Mouse (Mus musculus) small intestine, adult 2 months (tissue): ENCODE results near the gene Cabp4. TPM values are rescaled to one million over a fixed set of nuclear protein-coding genes. Genes with fewer than 3 reads are reported as not detected.

Source experiments
- H3K27ac ChIP-seq: fragments of 200-500 bp; 2 replicates; pipeline ENCODE4 v1.5.1; 2012; ENCODE audit warnings: low read depth, low read length, control low read depth, inconsistent platforms; ENCODE audit not compliant: insufficient read depth
- H3K27me3 ChIP-seq: fragments of 200-500 bp; 2 replicates; pipeline ENCODE4 v1.6.1; 2012; ENCODE audit warnings: mild to moderate bottlenecking, moderate library complexity, low read length, inconsistent platforms; ENCODE audit not compliant: control insufficient read depth, insufficient read depth
- H3K36me3 ChIP-seq: fragments of 200-500 bp; 2 replicates; pipeline ENCODE4 v1.6.1; 2012; ENCODE audit warnings: mild to moderate bottlenecking, low read length, control low read depth, inconsistent platforms; ENCODE audit not compliant: control insufficient read depth, insufficient read depth
- H3K4me1 ChIP-seq: fragments of 200-500 bp; 2 replicates; pipeline ENCODE4 v1.6.1; 2012; ENCODE audit warnings: low read length, inconsistent platforms, mixed read lengths; ENCODE audit not compliant: control insufficient read depth, insufficient read depth, insufficient read length
- H3K4me3 ChIP-seq: fragments of 200-500 bp; 2 replicates; pipeline ENCODE4 v1.5.1; 2012; ENCODE audit warnings: low read depth, mild to moderate bottlenecking, control low read depth, inconsistent platforms, low read length, moderate library complexity
- CTCF ChIP-seq: fragments of 200-500 bp; IDR thresholded peaks from 2 replicates; pipeline ENCODE4 v1.5.1; 2012; ENCODE audit warnings: low read depth, mild to moderate bottlenecking, control low read depth, inconsistent platforms, low read length, moderate library complexity, mixed read lengths; ENCODE audit not compliant: insufficient replicate concordance, insufficient read length; ENCODE audit errors: extremely low read depth
- POLR2A ChIP-seq: fragments of 200-500 bp; IDR thresholded peaks from 2 replicates; pipeline ENCODE4 v1.6.1; 2012; ENCODE audit warnings: low read depth, mild to moderate bottlenecking, control low read depth, inconsistent platforms, low read length, moderate library complexity
- WGBS: fragments of 180-500 bp; shearing (Covaris S2); methylation state at CpG from one replicate; pipeline ENCODE4 v1.1.7; 2018; 5-methylcytosine and 5-hydroxymethylcytosine counted together
- polyA plus RNA-seq: library from polyadenylated mRNA; depleted of rRNA; stranded (reverse); fragments of >200 nt; gene quantifications from 2 replicates; pipeline ENCODE4 v1.2.3, GENCODE M21; 2012

Gene Cabp4
- polyA plus RNA-seq, 1 experiment = 0.42 TPM

GRCm38 (mm10) chr19:4145936-4146335 is 2.1 kb upstream of the Cabp4 start:
- Histone ChIP-seq H3K4me3 (no peak overlapping the region), H3K4me1 (peaks cover 12% of the 10 kb centered on the region), H3K27me3 (no peaks in the 10 kb centered on the region), H3K27ac (no peak overlapping the region), H3K36me3 (peaks cover 12% of the 10 kb centered on the region)
- no peak for TF ChIP-seq CTCF
- no peak for TF ChIP-seq POLR2A
- WGBS = 94% methylated on average over 5 of the region's 5 CpGs

- peak overlapping the region; percentile 1; the same call in 1 of the 2 replicates for H3K27ac ChIP-seq
- WGBS = 73% methylated on average over 16 of the region's 16 CpGs
- H3K4me1 ChIP-seq = peaks cover 5% of the 10 kb centered on the region
- H3K4me3 ChIP-seq = no peak overlapping the region
- no peaks in the 10 kb centered on the region for H3K27me3 ChIP-seq
- H3K36me3 ChIP-seq = peaks cover under 1% of the 10 kb centered on the region
- no peak for TF ChIP-seq CTCF
- no peak for TF ChIP-seq POLR2A
These were observed 991 bp upstream of the Cabp4 start for GRCm38 (mm10) chr19:4144550-4145498.

GRCm38 (mm10) chr19:4142416-4143173 is 1.2 kb downstream of the Cabp4 start:
- TF ChIP-seq CTCF = no peak
- no peak for TF ChIP-seq POLR2A
- no peaks in the 10 kb centered on the region for H3K36me3 ChIP-seq
- no peak overlapping the region for H3K27ac ChIP-seq
- H3K27me3 ChIP-seq = no peaks in the 10 kb centered on the region
- WGBS = 85% methylated on average over 18 of the region's 18 CpGs
- H3K4me1 ChIP-seq = no peaks in the 10 kb centered on the region; the same call in 1 of the 2 replicates
- H3K4me3 ChIP-seq = no peak overlapping the region

- Histone ChIP-seq H3K4me3 (no peak overlapping the region), H3K4me1 (no peaks in the 10 kb centered on the region; the same call in 1 of the 2 replicates), H3K27me3 (no peaks in the 10 kb centered on the region), H3K27ac (no peak overlapping the region), H3K36me3 (no peaks in the 10 kb centered on the region)
- TF ChIP-seq POLR2A = no peak
- WGBS = 80% methylated on average over 6 of the region's 6 CpGs
These were observed 3.7 kb downstream of the Cabp4 start for GRCm38 (mm10) chr19:4140147-4140546.

GRCm38 (mm10) chr19:4139446-4139845 is 4.4 kb downstream of the Cabp4 start, which contains the start of gene Gpr152:
Gene Gpr152, plus strand, starts transcription at chr19:4139787.
- Histone ChIP-seq H3K27ac (no peak within 1 kb of the TSS), H3K4me1 (no peaks in the 10 kb centered on the region; the same call in 1 of the 2 replicates)

GRCm38 (mm10) chr19:4137913-4138312 is 5.9 kb downstream of the Cabp4 start:
- TF ChIP-seq POLR2A (no peak), CTCF (no peak)
- 63% methylated on average over 5 of the region's 5 CpGs for WGBS
- H3K4me3 ChIP-seq = no peak overlapping the region

More at GRCm38 (mm10) chr19:4139446-4139845, 4.4 kb downstream of the Cabp4 start, which contains the start of gene Gpr152:
- WGBS = 89% methylated on average over 2 of the region's 2 CpGs
- Histone ChIP-seq H3K27me3 (no peaks in the 10 kb centered on the region), H3K4me3 (no peak within 1 kb of the TSS), H3K36me3 (no peaks in the 10 kb centered on the region)
- TF ChIP-seq POLR2A = no peak
- no peak for TF ChIP-seq CTCF

More at GRCm38 (mm10) chr19:4137913-4138312, 5.9 kb downstream of the Cabp4 start:
- H3K4me1 ChIP-seq = no peaks in the 10 kb centered on the region; the same call in 1 of the 2 replicates
- H3K27ac ChIP-seq = no peak overlapping the region
- H3K36me3 ChIP-seq = peaks cover 2% of the 10 kb centered on the region; the same call in 1 of the 2 replicates
- no peaks in the 10 kb centered on the region for H3K27me3 ChIP-seq
